Mouse (Mus musculus) kidney, adult 2 months (tissue): Measurements from ENCODE around the gene Adgra3. TPM values are rescaled to one million over a fixed set of nuclear protein-coding genes. Genes with fewer than 3 reads are reported as not detected.

Experiments used
- DNase-seq: peaks from one replicate; pipeline ENCODE4 v3.0.0; 2021
- H3K27ac ChIP-seq: fragments of 200-500 bp; 2 replicates; pipeline ENCODE4 v1.5.1; 2012; ENCODE audit warnings: low read depth, low read length, control low read depth, inconsistent platforms; ENCODE audit not compliant: insufficient read depth
- H3K27me3 ChIP-seq: fragments of 200-500 bp; replicated peaks from 2 replicates; pipeline ENCODE4 v1.6.1; 2012; ENCODE audit warnings: mild to moderate bottlenecking, moderate library complexity, low read length, inconsistent platforms; ENCODE audit not compliant: control insufficient read depth, insufficient read depth
- H3K36me3 ChIP-seq: fragments of 200-500 bp; 2 replicates; pipeline ENCODE4 v1.6.1; 2012; ENCODE audit warnings: mild to moderate bottlenecking, moderate library complexity, low read length, inconsistent platforms; ENCODE audit not compliant: control insufficient read depth, insufficient read depth
- H3K4me1 ChIP-seq: fragments of 200-500 bp; 2 replicates; pipeline ENCODE4 v1.6.1; 2011; ENCODE audit warnings: low read length; ENCODE audit not compliant: control insufficient read depth, insufficient read depth
- H3K4me3 ChIP-seq: fragments of 200-500 bp; 2 replicates; pipeline ENCODE4 v1.5.1; 2011; ENCODE audit warnings: mild to moderate bottlenecking, low read depth, low read length, control low read depth; ENCODE audit not compliant: insufficient read depth
- CTCF ChIP-seq: fragments of 200-500 bp; conservative IDR thresholded peaks from 2 replicates; pipeline ENCODE4 v1.5.1; 2011; ENCODE audit warnings: low read depth, mild to moderate bottlenecking, control low read depth, low read length, moderate library complexity, mixed read lengths; ENCODE audit not compliant: insufficient read depth, insufficient read length
- POLR2A ChIP-seq: fragments of 200-500 bp; IDR thresholded peaks from one replicate; pipeline ENCODE4 v1.6.1; 2011; ENCODE audit warnings: low read depth, low read length, control low read depth
- WGBS: fragments of 180-500 bp; shearing (Covaris S2); methylation state at CpG from one replicate; pipeline ENCODE4 v1.1.7; 2018; 5-methylcytosine and 5-hydroxymethylcytosine counted together
- polyA plus RNA-seq: library from polyadenylated mRNA; depleted of rRNA; stranded (reverse); fragments of >200 nt; gene quantifications from 2 replicates; pipeline ENCODE4 v1.2.3, GENCODE M21; 2012

The Adgra3 gene
- polyA plus RNA-seq, 1 experiment: 57.2 TPM

GRCm38 (mm10) chr5:50042274-50042943, 16.4 kb downstream of the Adgra3 start:
- Histone ChIP-seq H3K27ac (no peak overlapping the region), H3K27me3 (no peaks in the 10 kb centered on the region), H3K4me1 (peaks cover 35% of the 10 kb centered on the region), H3K36me3 (no peaks in the 10 kb centered on the region), H3K4me3 (no peak overlapping the region)
- TF ChIP-seq CTCF (no peak), POLR2A (no peak)
- WGBS: 36% methylated on average over 7 of the region's 7 CpGs
- no peak for DNase-seq

- no peak overlapping the region for H3K27ac ChIP-seq
- no peaks in the 10 kb centered on the region for H3K27me3 ChIP-seq
- WGBS: 47% methylated on average over 6 of the region's 6 CpGs
- no peak for DNase-seq
- TF ChIP-seq CTCF (no peak), POLR2A (no peak)
- no peaks in the 10 kb centered on the region for H3K36me3 ChIP-seq
- H3K4me3 ChIP-seq: no peak overlapping the region
- peaks cover 49% of the 10 kb centered on the region for H3K4me1 ChIP-seq
These were observed 19.3 kb downstream of the Adgra3 start for GRCm38 (mm10) chr5:50039521-50039920.

DNA sequence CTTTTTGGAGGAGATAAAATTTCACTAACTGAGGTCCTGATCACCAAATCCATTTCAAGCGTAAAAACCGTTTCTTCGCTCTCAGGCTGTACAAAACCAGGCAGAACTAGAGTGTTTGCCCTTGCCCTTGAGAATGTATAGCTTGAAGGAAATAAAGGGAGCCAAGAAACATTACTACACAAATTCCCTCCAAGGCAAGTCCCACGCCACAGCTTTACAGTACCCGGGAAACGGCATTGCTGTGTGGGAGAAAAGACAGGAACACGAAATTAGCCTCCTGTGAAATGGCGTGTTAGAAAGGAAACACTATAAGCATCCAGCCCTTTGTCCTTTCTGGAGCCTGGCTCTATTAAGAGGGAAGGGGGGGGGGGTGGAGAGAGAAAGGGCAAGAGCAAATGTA, 21.1 kb downstream of the Adgra3 start:
- Histone ChIP-seq H3K4me1 (peaks cover 63% of the 10 kb centered on the region), H3K27me3 (no peaks in the 10 kb centered on the region), H3K27ac (peak overlapping the region; percentile 43; the same call in 1 of the 2 replicates), H3K4me3 (no peak overlapping the region), H3K36me3 (no peaks in the 10 kb centered on the region)
- DNase-seq: no peak
- WGBS: 47% methylated on average over 8 of the region's 8 CpGs
- TF ChIP-seq POLR2A (no peak), CTCF (no peak)

DNA sequence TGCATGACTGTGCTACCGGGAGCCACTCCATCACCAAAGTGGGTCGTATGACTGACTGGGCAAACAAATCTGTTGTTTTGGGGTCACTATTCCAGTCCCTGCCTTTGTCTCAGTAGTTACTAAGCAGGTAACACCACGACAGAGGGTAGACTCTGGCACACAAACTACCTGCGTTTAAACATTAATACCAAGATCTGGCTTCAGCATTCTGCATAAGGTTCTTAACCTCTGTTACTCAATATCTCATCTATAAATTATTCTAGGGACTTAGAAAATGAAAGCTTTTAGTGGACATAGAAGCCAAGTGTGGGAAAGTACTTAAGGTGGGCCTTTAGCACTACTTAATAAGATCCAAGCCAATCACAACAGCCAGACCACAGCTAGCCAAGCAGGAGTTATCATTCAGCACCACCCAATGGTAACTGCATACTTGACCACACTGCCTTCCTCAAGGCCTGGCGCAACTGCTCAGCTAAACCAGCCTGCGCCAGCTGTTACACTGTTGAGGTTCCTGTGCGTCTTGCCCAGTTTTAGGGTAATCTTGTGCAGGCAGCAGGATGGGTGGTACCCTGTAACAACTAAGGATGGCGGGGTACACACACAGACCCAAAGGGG, 23.8 kb downstream of the Adgra3 start:
- peak; percentile 82 for DNase-seq
- H3K27ac ChIP-seq: peak overlapping the region; percentile 95

DNA sequence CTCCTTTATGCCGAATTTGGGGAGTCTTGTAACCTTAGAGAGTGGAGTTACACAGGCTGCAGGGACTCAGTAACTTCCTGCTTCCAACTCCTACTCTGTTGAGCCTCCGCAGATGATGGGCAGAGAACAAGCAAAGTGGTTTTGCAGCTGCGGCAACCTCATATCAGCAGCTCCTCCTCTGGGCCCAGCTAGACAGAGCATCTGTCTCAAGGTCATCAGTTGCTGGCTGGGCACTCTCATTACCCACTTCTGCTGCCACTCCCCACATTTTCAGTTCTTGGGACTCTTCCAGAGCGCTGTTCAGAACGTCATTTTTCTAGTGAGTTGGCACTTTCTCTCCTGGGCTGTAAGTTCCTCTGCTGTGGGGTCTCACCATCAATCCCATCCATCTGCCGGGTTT, 24.6 kb downstream of the Adgra3 start:
- Histone ChIP-seq H3K36me3 (no peaks in the 10 kb centered on the region), H3K4me3 (no peak overlapping the region), H3K27me3 (no peaks in the 10 kb centered on the region), H3K27ac (peak overlapping the region; percentile 95), H3K4me1 (peaks cover 60% of the 10 kb centered on the region)
- TF ChIP-seq POLR2A: no peak
- TF ChIP-seq CTCF: no peak
- DNase-seq: peak; percentile 77
- WGBS: 29% methylated on average over 6 of the region's 6 CpGs

More for the DNA sequence above, 23.8 kb downstream of the Adgra3 start:
- H3K36me3 ChIP-seq: no peaks in the 10 kb centered on the region
- no peaks in the 10 kb centered on the region for H3K27me3 ChIP-seq
- WGBS: 39% methylated on average over 8 of the region's 8 CpGs
- H3K4me3 ChIP-seq: no peak overlapping the region
- TF ChIP-seq POLR2A (no peak), CTCF (no peak)
- H3K4me1 ChIP-seq: peaks cover 67% of the 10 kb centered on the region

- Histone ChIP-seq H3K27ac (peak overlapping the region; percentile 95), H3K4me1 (peaks cover 58% of the 10 kb centered on the region), H3K36me3 (no peaks in the 10 kb centered on the region), H3K4me3 (no peak overlapping the region), H3K27me3 (no peaks in the 10 kb centered on the region)
- peak; percentile 68 for DNase-seq
- 36% methylated on average over 9 of the region's 9 CpGs for WGBS
- TF ChIP-seq POLR2A (no peak), CTCF (no peak)
These were observed 25.1 kb downstream of the Adgra3 start for GRCm38 (mm10) chr5:50033660-50034059.

- Histone ChIP-seq H3K4me1 (peaks cover 48% of the 10 kb centered on the region), H3K27me3 (no peaks in the 10 kb centered on the region), H3K36me3 (no peaks in the 10 kb centered on the region), H3K4me3 (no peak overlapping the region), H3K27ac (peak overlapping the region; percentile 66)
- no peak for TF ChIP-seq POLR2A
- peak; percentile 35 for TF ChIP-seq CTCF
- WGBS: 23% methylated on average over 5 of the region's 5 CpGs
- DNase-seq: peak; percentile 54
These were observed 26.5 kb downstream of the Adgra3 start for GRCm38 (mm10) chr5:50032332-50032731.
